Mouse (Mus musculus) embryonic facial prominence, embryonic 14.5 days (tissue): ENCODE data around the gene Rtkn2. TPM values are rescaled to one million over a fixed set of nuclear protein-coding genes. Genes with fewer than 3 reads are reported as not detected.

Source experiments
- ATAC-seq: fragments of 200-750 bp; cut with Nextera tagmentation; 2 replicates; pipeline ENCODE4 v1.8.0; 2017; ENCODE audit warnings: low read depth, moderate number of reproducible peaks, moderate TSS enrichment
- DNase-seq: peaks from one replicate; pipeline ENCODE4 v3.0.0-alpha.2; 2015; ENCODE audit warnings: low spot score
- H3K27ac ChIP-seq: fragments of 300-500 bp; sonication (generic); replicated peaks from 2 replicates; pipeline ENCODE4 v1.5.1; 2014; ENCODE audit warnings: low read depth, mild to moderate bottlenecking, low read length, moderate library complexity
- H3K27me3 ChIP-seq: fragments of 300-500 bp; sonication (generic); replicated peaks from 2 replicates; pipeline ENCODE4 v1.6.1; 2014; ENCODE audit warnings: low read length; ENCODE audit not compliant: control insufficient read depth, insufficient read depth
- H3K36me3 ChIP-seq: fragments of 300-500 bp; sonication (generic); 2 replicates; pipeline ENCODE4 v1.6.1; 2014; ENCODE audit warnings: low read length, mixed read lengths; ENCODE audit not compliant: control insufficient read depth, insufficient read depth
- H3K4me1 ChIP-seq: fragments of 300-500 bp; sonication (generic); 2 replicates; pipeline ENCODE4 v1.6.1; 2014; ENCODE audit warnings: antibody characterized with exemption, low read length; ENCODE audit not compliant: control insufficient read depth, insufficient read depth
- H3K4me2 ChIP-seq: fragments of 300-500 bp; sonication (generic); 2 replicates; pipeline ENCODE4 v1.6.1; 2014; ENCODE audit warnings: low read depth, mild to moderate bottlenecking, low read length, moderate library complexity, mixed read lengths
- H3K4me3 ChIP-seq: fragments of 300-500 bp; sonication (generic); 2 replicates; pipeline ENCODE4 v1.5.1; 2014; ENCODE audit warnings: low read depth, mild to moderate bottlenecking, low read length
- H3K9ac ChIP-seq: fragments of 300-500 bp; sonication (generic); 2 replicates; pipeline ENCODE4 v1.6.1; 2014; ENCODE audit warnings: low read depth, mild to moderate bottlenecking, low read length, moderate library complexity, mixed read lengths
- H3K9me3 ChIP-seq: fragments of 300-500 bp; sonication (generic); 2 replicates; pipeline ENCODE4 v1.6.1; 2016; ENCODE audit warnings: low read length; ENCODE audit not compliant: control insufficient read depth
- WGBS: fragments of 180-500 bp; shearing (Covaris S2); extraction: QIAGEN DNeasy Blood & Tissue Kit; methylation state at CpG from one replicate; pipeline ENCODE4 v1.1.7; 2014; 5-methylcytosine and 5-hydroxymethylcytosine counted together
- polyA plus RNA-seq: library from polyadenylated mRNA; unstranded; fragments of >200 nt; fragmentation: Nextera tagmentation; extraction: Ambion mirVana; gene quantifications from 2 replicates; pipeline ENCODE4 v1.2.1, GENCODE M21; 2014

Rtkn2 gene
- polyA plus RNA-seq, 1 experiment from 2014 or later = 5.4 TPM

- Histone ChIP-seq H3K36me3 (no peaks in the 10 kb centered on the region), H3K9me3 (no peaks in the 10 kb centered on the region), H3K27ac (no peak overlapping the region), H3K4me1 (peaks cover 8% of the 10 kb centered on the region; the same call in 1 of the 2 replicates), H3K27me3 (no peaks in the 10 kb centered on the region), H3K9ac (no peak overlapping the region), H3K4me2 (no peak overlapping the region), H3K4me3 (no peak overlapping the region)
- WGBS = 27% methylated on average over 11 of the region's 11 CpGs
- DNase-seq = peak; percentile 75
- ATAC-seq = no peak; the same call in 1 of the 2 replicates
Observed at GRCm38 (mm10) chr10:67971166-67971796, 8.1 kb upstream of the Rtkn2 start.

GRCm38 (mm10) chr10:67977271-67977670, 2.1 kb upstream of the Rtkn2 start:
- H3K9ac ChIP-seq = no peak overlapping the region
- H3K36me3 ChIP-seq = no peaks in the 10 kb centered on the region
- H3K9me3 ChIP-seq = no peaks in the 10 kb centered on the region
- DNase-seq = no peak
- no peaks in the 10 kb centered on the region for H3K27me3 ChIP-seq
- no peak for ATAC-seq
- no peak overlapping the region for H3K27ac ChIP-seq
- 48% methylated on average over 4 of the region's 4 CpGs for WGBS
- no peak overlapping the region for H3K4me2 ChIP-seq
- H3K4me1 ChIP-seq = peaks cover 5% of the 10 kb centered on the region; the same call in 1 of the 2 replicates
- no peak overlapping the region for H3K4me3 ChIP-seq

- Histone ChIP-seq H3K9me3 (no peaks in the 10 kb centered on the region), H3K4me2 (no peak overlapping the region), H3K27me3 (no peaks in the 10 kb centered on the region), H3K4me1 (peaks cover 5% of the 10 kb centered on the region; the same call in 1 of the 2 replicates), H3K4me3 (no peak overlapping the region), H3K27ac (no peak overlapping the region), H3K9ac (no peak overlapping the region), H3K36me3 (0 out of 2 replicates have a peak, but pooled peaks cover 3% of the 10 kb centered on the region)
- ATAC-seq (no peak), DNase-seq (no peak)
- 87% methylated on average over 8 of the region's 8 CpGs for WGBS
Observed at GRCm38 (mm10) chr10:67983776-67984175, 4.4 kb downstream of the Rtkn2 start.

- Histone ChIP-seq H3K4me1 (peaks cover 5% of the 10 kb centered on the region; the same call in 1 of the 2 replicates), H3K36me3 (0 out of 2 replicates have a peak, but pooled peaks cover 3% of the 10 kb centered on the region), H3K4me3 (no peak overlapping the region), H3K9me3 (no peaks in the 10 kb centered on the region), H3K9ac (no peak overlapping the region), H3K27me3 (no peaks in the 10 kb centered on the region), H3K27ac (no peak overlapping the region), H3K4me2 (no peak overlapping the region)
- ATAC-seq = peak; percentile 70
- peak; percentile 75 for DNase-seq
- 43% methylated on average over 13 of the region's 13 CpGs for WGBS
Observed at GRCm38 (mm10) chr10:67984271-67984943, 5.0 kb downstream of the Rtkn2 start.

- peaks cover 5% of the 10 kb centered on the region; the same call in 1 of the 2 replicates for H3K4me1 ChIP-seq
- H3K4me3 ChIP-seq = no peak overlapping the region
- no peaks in the 10 kb centered on the region for H3K9me3 ChIP-seq
- H3K27me3 ChIP-seq = no peaks in the 10 kb centered on the region
- no peak overlapping the region for H3K27ac ChIP-seq
- no peak overlapping the region for H3K4me2 ChIP-seq
- ATAC-seq (no peak), DNase-seq (no peak)
- 0 out of 2 replicates have a peak, but pooled peaks cover 3% of the 10 kb centered on the region for H3K36me3 ChIP-seq
- WGBS = 88% methylated on average over 17 of the region's 17 CpGs
- H3K9ac ChIP-seq = no peak overlapping the region
Observed at GRCm38 (mm10) chr10:67985100-67985499, 5.7 kb downstream of the Rtkn2 start.

- peaks cover 7% of the 10 kb centered on the region; the same call in 1 of the 2 replicates for H3K36me3 ChIP-seq
- H3K9me3 ChIP-seq = peaks cover 7% of the 10 kb centered on the region; the same call in 1 of the 2 replicates
- H3K9ac ChIP-seq = no peak overlapping the region
- DNase-seq (no peak), ATAC-seq (no peak)
- H3K27ac ChIP-seq = no peak overlapping the region
- H3K27me3 ChIP-seq = no peaks in the 10 kb centered on the region
- WGBS = 81% methylated on average over 12 of the region's 12 CpGs
- H3K4me3 ChIP-seq = no peak overlapping the region
- H3K4me1 ChIP-seq = no peaks in the 10 kb centered on the region
- no peak overlapping the region for H3K4me2 ChIP-seq
Observed at GRCm38 (mm10) chr10:67995356-67995755, 16.0 kb downstream of the Rtkn2 start.

- 0% methylated on average over 1 of the region's 1 CpGs for WGBS
Observed at GRCm38 (mm10) chr10:67996171-67996570, 16.8 kb downstream of the Rtkn2 start.

GRCm38 (mm10) chr10:67998116-67998635, 18.8 kb downstream of the Rtkn2 start:
- H3K27me3 ChIP-seq = no peaks in the 10 kb centered on the region
- no peak overlapping the region for H3K27ac ChIP-seq
- H3K36me3 ChIP-seq = no peaks in the 10 kb centered on the region
- H3K4me1 ChIP-seq = no peaks in the 10 kb centered on the region
- H3K4me2 ChIP-seq = no peak overlapping the region
- no peak overlapping the region for H3K4me3 ChIP-seq
- no peak overlapping the region for H3K9ac ChIP-seq
- ATAC-seq = peak; percentile 44; the same call in 1 of the 2 replicates
- H3K9me3 ChIP-seq = no peaks in the 10 kb centered on the region
- 31% methylated on average over 13 of the region's 13 CpGs for WGBS
- DNase-seq = peak; percentile 81

More at GRCm38 (mm10) chr10:67996171-67996570, 16.8 kb downstream of the Rtkn2 start:
- Histone ChIP-seq H3K9ac (no peak overlapping the region), H3K4me1 (no peaks in the 10 kb centered on the region), H3K4me3 (no peak overlapping the region), H3K4me2 (no peak overlapping the region), H3K27me3 (no peaks in the 10 kb centered on the region), H3K36me3 (0 out of 2 replicates have a peak, but pooled peaks cover under 1% of the 10 kb centered on the region), H3K27ac (no peak overlapping the region), H3K9me3 (peaks cover 7% of the 10 kb centered on the region; the same call in 1 of the 2 replicates)
- no peak for ATAC-seq
- peak; percentile 55 for DNase-seq
